Mouse (Mus musculus) cerebellum, adult 2 months (tissue): ENCODE results near the gene Olfm2.

Experiments used
- CTCF ChIP-seq: fragments of 200-500 bp; IDR thresholded peaks from 2 replicates; pipeline ENCODE4 v1.5.1; 2011; ENCODE audit warnings: low read depth, mild to moderate bottlenecking, control low read depth, low read length, moderate library complexity, borderline replicate concordance; ENCODE audit not compliant: insufficient read depth
- POLR2A ChIP-seq: fragments of 200-500 bp; IDR thresholded peaks from 2 replicates; pipeline ENCODE4 v1.6.1; 2011; ENCODE audit warnings: low read length, control low read depth, borderline replicate concordance; ENCODE audit not compliant: insufficient read depth

DNA sequence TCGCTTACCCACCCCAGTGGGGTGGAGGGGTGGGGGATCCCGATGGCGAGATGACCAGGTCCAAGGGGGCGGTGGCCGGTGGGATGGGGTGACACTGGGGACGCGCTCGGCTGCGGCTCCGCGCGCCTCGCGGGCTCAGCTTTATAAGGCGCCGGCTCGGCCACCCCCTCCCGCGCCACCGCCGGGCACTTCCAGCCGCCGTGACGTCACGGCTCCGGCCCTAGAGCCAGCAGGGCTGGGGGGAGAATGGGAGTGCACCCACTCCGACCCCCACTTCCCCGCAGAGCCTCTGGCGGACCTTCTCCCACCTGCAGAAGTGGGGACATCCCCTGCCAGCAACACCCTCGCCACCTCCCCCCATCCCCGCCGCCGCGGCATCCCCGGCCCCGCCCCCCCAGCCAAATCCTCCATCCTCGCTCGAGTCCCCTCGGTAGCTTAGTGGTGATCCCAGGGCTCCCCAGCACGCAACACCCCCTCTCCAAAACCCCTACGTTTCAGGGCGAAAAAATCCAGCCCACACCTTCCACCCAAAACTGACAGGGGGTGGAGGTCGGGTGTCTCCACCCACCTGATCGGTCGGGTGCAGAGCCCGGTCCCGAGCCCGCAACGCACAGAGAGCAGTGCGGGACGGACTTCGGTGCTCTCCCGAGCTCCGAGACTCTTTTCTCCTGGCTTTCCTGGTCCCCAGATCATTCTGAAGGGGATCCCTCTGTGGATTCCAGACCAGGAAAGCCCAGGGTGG is 19.1 kb downstream of the Olfm2 start:
- TF ChIP-seq CTCF, result no peak
- TF ChIP-seq POLR2A, result no peak
